Mouse (Mus musculus): ENCODE measurements around the gene Gmds.

- no peak for TF ChIP-seq POLR2A (IDR thresholded peaks at IDR 0.05; ENCODE audit: extremely low read depth, insufficient read depth, low read length)
- TF ChIP-seq CTCF (IDR thresholded peaks at IDR 0.05; ENCODE audit: extremely low read depth, insufficient read depth, low read length): no peak
Measured at GRCm38 (mm10) chr13:31793163-31793562, 545.4 kb downstream of the Gmds start.
